Mouse (Mus musculus) ES-E14 (cell line): ENCODE data around the gene Scmh1. TPM values are rescaled to one million over a fixed set of nuclear protein-coding genes. Genes with fewer than 3 reads are reported as not detected.

Source experiments
- DNase-seq: peaks from one replicate; pipeline ENCODE4 v3.0.0-alpha.2; 2013; ENCODE audit warnings: low read depth, low spot score
- H3K27ac ChIP-seq: 2 replicates; pipeline ENCODE4 v1.5.1; 2012; ENCODE audit warnings: low read depth, mild to moderate bottlenecking, low read length, moderate library complexity, mixed read lengths; ENCODE audit not compliant: poor library complexity, insufficient read depth, severe bottlenecking
- H3K36me3 ChIP-seq: 2 replicates; pipeline ENCODE4 v1.6.1; 2012; ENCODE audit warnings: mild to moderate bottlenecking, low read length, moderate library complexity, mixed read lengths; ENCODE audit not compliant: control insufficient read depth, poor library complexity, insufficient read depth, severe bottlenecking
- H3K4me1 ChIP-seq, 2 experiments: fragments of 150-350 bp in 1 of 2; sonication (generic) in 1 of 2; 2 replicates each; pipeline ENCODE4 v1.6.1; 2012; ENCODE audit warnings: low read length in 2 of 2, mild to moderate bottlenecking in 1 of 2, mixed read lengths in 1 of 2; ENCODE audit not compliant: control insufficient read depth in 2 of 2, insufficient read depth in 2 of 2, poor library complexity in 1 of 2
- H3K4me3 ChIP-seq, 2 experiments: fragments of 150-350 bp in 1 of 2; sonication (generic) in 1 of 2; 2 replicates each; pipeline ENCODE4 v1.5.1; 2012; ENCODE audit warnings: low read length in 2 of 2, low read depth in 1 of 2, mild to moderate bottlenecking in 1 of 2, mixed read lengths in 1 of 2; ENCODE audit not compliant: insufficient read depth in 1 of 2, poor library complexity in 1 of 2, severe bottlenecking in 1 of 2
- H3K9ac ChIP-seq: 2 replicates; pipeline ENCODE4 v1.6.1; 2012; ENCODE audit warnings: low read depth, mild to moderate bottlenecking, low read length, mixed read lengths; ENCODE audit not compliant: poor library complexity, insufficient read depth, severe bottlenecking
- H3K9me3 ChIP-seq: fragments of 150-350 bp; sonication (generic); 2 replicates; pipeline ENCODE4 v1.6.1; 2012; ENCODE audit warnings: low read depth, mild to moderate bottlenecking, low read length; ENCODE audit not compliant: control insufficient read depth, insufficient read depth
- CHD2 ChIP-seq: IDR thresholded peaks from 2 replicates; pipeline ENCODE4 v1.6.1; 2014; ENCODE audit warnings: mild to moderate bottlenecking, low read depth, low read length, inconsistent platforms
- HCFC1 ChIP-seq: IDR thresholded peaks from 2 replicates; pipeline ENCODE4 v1.6.1; 2012; ENCODE audit warnings: low read length, inconsistent platforms, borderline replicate concordance; ENCODE audit not compliant: insufficient read depth
- MAFK ChIP-seq: IDR thresholded peaks from 2 replicates; pipeline ENCODE4 v1.6.1; 2014; ENCODE audit warnings: mild to moderate bottlenecking, low read depth, low read length, inconsistent platforms; ENCODE audit not compliant: insufficient read depth
- ZC3H11A ChIP-seq: IDR thresholded peaks from 2 replicates; pipeline ENCODE4 v1.6.1; 2012; ENCODE audit warnings: low read depth, mild to moderate bottlenecking, inconsistent platforms, low read length, borderline replicate concordance
- ZNF384 ChIP-seq: IDR thresholded peaks from 2 replicates; pipeline ENCODE4 v1.6.1; 2012; ENCODE audit warnings: low read depth, low read length, inconsistent platforms
- in situ Hi-C, 2 experiments: fragments of 600-800 bp; cut with MboI; formaldehyde crosslinking; loops; one replicate each; pipeline ENCODE4 v1.15.1; 2025; ENCODE audit warnings: low sequenced_read_pairs in 2 of 2, inconsistent platforms in 1 of 2; ENCODE audit not compliant: unreplicated experiment in 2 of 2
- total RNA-seq: library from RNA; depleted of rRNA; stranded (reverse); fragments of 300-350 nt; gene quantifications from 2 replicates; pipeline ENCODE4 v1.2.3, GENCODE M21; 2012

Scmh1 gene
- total RNA-seq, 1 experiment: 8.6 TPM

DNA sequence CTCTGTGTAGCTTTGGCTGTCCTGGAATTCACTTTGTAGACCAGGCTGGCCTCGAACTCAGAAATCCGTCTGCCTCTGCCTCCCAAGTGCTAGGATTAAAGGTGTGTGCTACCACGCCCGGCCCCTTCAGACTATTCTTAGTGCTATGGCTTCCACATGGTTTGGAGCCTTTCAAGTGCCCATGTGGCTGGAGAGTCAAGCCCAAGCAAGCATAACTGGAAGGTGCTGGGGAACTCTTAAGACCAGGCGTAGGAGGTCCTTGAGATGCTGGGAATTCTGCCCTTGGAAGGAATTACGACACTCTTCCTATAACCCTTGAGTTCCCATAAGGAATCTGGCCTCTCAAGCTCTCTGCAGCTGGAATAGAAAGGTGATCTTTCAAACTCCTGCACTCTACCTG is 151.5 kb downstream of the Scmh1 start:
- Histone ChIP-seq H3K9ac (no peak overlapping the region), H3K36me3 (peaks cover 39% of the 10 kb centered on the region), H3K4me1 (no peaks in the 10 kb centered on the region), H3K27ac (no peak overlapping the region), H3K4me3 (no peak overlapping the region), H3K9me3 (no peaks in the 10 kb centered on the region)
- in situ Hi-C loops: no loop called here
- no peak for DNase-seq
- TF ChIP-seq ZC3H11A: no peak
- no peak for TF ChIP-seq ZNF384
- no peak for TF ChIP-seq HCFC1
- TF ChIP-seq CHD2: no peak
- no peak for TF ChIP-seq MAFK

DNA sequence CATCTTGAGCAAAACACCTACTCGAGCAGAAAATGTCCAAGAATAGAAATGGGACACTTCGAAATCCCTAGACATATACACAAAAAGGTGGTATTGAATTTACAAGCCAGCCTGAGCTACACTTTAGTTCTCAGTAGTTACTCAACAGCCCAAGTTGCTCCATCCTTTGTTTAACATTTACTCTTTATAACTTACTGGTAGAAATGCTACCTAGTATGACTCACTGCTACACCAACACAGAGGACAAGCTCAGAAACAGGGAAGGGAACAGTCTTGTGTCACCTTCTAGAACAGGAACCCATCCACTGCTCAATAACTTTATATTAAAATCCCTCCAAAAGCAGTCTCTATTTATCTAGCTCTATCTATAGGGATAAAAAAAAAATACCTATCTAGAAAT is 160.6 kb downstream of the Scmh1 start:
- Histone ChIP-seq H3K9me3 (no peaks in the 10 kb centered on the region), H3K4me3 (no peak overlapping the region), H3K9ac (no peak overlapping the region), H3K36me3 (peaks cover 27% of the 10 kb centered on the region), H3K27ac (no peak overlapping the region), H3K4me1 (peaks cover 0 to 3% of the 10 kb centered on the region in 2 experiments; a peak in 1 of 4 replicates)
- DNase-seq: no peak
- in situ Hi-C loops: no loop called here
- TF ChIP-seq MAFK: no peak
- TF ChIP-seq ZC3H11A: no peak
- TF ChIP-seq HCFC1: no peak
- TF ChIP-seq CHD2: no peak
- TF ChIP-seq ZNF384: no peak

DNA sequence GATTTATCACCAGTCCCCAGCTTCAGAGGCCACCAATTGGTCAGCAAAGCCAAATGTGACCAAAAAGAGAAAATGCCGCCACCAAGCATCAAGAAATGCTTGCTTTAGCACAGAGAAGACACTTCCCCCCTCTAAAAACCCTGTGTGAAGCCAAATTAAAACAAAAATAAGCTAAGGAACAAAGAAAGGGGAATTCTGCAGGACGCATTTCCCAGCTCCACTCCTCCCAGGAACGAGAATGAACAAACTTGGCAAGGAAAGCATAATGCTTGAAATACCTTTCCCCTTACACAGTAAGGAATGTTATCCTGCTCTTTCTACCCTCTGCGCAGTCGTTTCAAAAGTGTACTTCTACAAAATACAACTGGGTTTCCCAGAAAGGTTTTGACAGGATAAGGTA is 162.9 kb downstream of the Scmh1 start:
- in situ Hi-C loops: no loop called here
- DNase-seq: no peak
- no peak for TF ChIP-seq HCFC1
- no peak for TF ChIP-seq CHD2
- TF ChIP-seq ZC3H11A: no peak
- TF ChIP-seq ZNF384: no peak
- no peak for TF ChIP-seq MAFK
- Histone ChIP-seq H3K4me3 (no peak overlapping the region), H3K36me3 (peaks cover 16% of the 10 kb centered on the region), H3K4me1 (peaks cover 0 to 3% of the 10 kb centered on the region in 2 experiments; a peak in 1 of 4 replicates), H3K27ac (no peak overlapping the region), H3K9me3 (no peaks in the 10 kb centered on the region), H3K9ac (no peak overlapping the region)

DNA sequence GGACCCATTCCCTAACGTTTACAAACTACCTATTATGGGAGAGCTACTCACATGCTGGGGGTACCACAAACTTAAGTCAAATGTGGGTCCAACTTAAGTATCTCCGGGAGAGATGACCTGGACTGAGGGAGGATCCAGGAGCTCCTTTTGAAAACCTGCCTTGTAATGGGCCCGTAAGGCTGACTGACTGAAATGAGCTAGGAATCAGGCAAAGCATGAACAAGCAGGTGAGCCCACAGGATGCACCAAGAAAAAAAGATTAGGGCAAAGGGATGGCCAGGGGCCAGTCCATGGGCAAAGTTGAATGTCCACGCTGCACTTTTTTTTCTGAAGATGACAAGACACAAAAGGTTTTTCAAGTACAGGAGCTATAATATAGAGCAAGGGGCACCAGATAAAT is 163.9 kb downstream of the Scmh1 start:
- in situ Hi-C loops: no loop called here

More for the DNA sequence above, 163.9 kb downstream of the Scmh1 start:
- H3K9me3 ChIP-seq: no peaks in the 10 kb centered on the region
- TF ChIP-seq MAFK (no peak), CHD2 (no peak), ZNF384 (no peak), ZC3H11A (no peak), HCFC1 (no peak)
- no peak for DNase-seq
- peak overlapping the region; percentile 93 for H3K4me3 ChIP-seq
- peaks cover 9% of the 10 kb centered on the region for H3K36me3 ChIP-seq
- H3K4me1 ChIP-seq: peaks cover 0 to 3% of the 10 kb centered on the region in 2 experiments; a peak in 1 of 4 replicates
- peak overlapping the region; percentile 98 for H3K9ac ChIP-seq
- H3K27ac ChIP-seq: no peak overlapping the region
